Mouse (Mus musculus): ENCODE data around the gene Tor3a. TPM values are rescaled to one million over a fixed set of nuclear protein-coding genes. Genes with fewer than 3 reads are reported as not detected.

The Tor3a gene
- polyA plus RNA-seq, 1 experiment = 31.0 TPM

- Histone ChIP-seq H3K4me1 (ENCODE audit: control insufficient read depth, insufficient read depth, insufficient read length, low read length) (no peaks in the 10 kb centered on the region; the same call in 1 of the 2 replicates), H3K27ac (ENCODE audit: insufficient read depth, low read depth, low read length) (no peak overlapping the region), H3K27me3 (ENCODE audit: control insufficient read depth, insufficient read depth, low read length) (no peaks in the 10 kb centered on the region), H3K4me3 (ENCODE audit: low read depth, low read length) (no peak overlapping the region), H3K36me3 (ENCODE audit: control insufficient read depth, insufficient read depth, low read length) (no peaks in the 10 kb centered on the region)
- no peak for TF ChIP-seq POLR2A (IDR thresholded peaks at IDR 0.05; ENCODE audit: low read depth, low read length)
- no peak for TF ChIP-seq CTCF (IDR thresholded peaks at IDR 0.05; ENCODE audit: extremely low read depth, insufficient read length, insufficient replicate concordance, low read depth, low read length)
- 67% methylated on average over 2 of the region's 2 CpGs for WGBS
Observed at GRCm38 (mm10) chr1:156605940-156606339, 68.2 kb downstream of the Tor3a start.

GRCm38 (mm10) chr1:156605094-156605866, 68.9 kb downstream of the Tor3a start:
- TF ChIP-seq CTCF (IDR thresholded peaks at IDR 0.05; ENCODE audit: extremely low read depth, insufficient read length, insufficient replicate concordance, low read depth, low read length) (no peak), POLR2A (IDR thresholded peaks at IDR 0.05; ENCODE audit: low read depth, low read length) (no peak)

More at GRCm38 (mm10) chr1:156605094-156605866, 68.9 kb downstream of the Tor3a start:
- 80% methylated on average over 12 of the region's 12 CpGs for WGBS
- H3K27me3 ChIP-seq (ENCODE audit: control insufficient read depth, insufficient read depth, low read length) = no peaks in the 10 kb centered on the region
- H3K36me3 ChIP-seq (ENCODE audit: control insufficient read depth, insufficient read depth, low read length) = no peaks in the 10 kb centered on the region
- H3K27ac ChIP-seq (ENCODE audit: insufficient read depth, low read depth, low read length) = no peak overlapping the region
- no peak overlapping the region for H3K4me3 ChIP-seq (ENCODE audit: low read depth, low read length)
- H3K4me1 ChIP-seq (ENCODE audit: control insufficient read depth, insufficient read depth, insufficient read length, low read length) = no peaks in the 10 kb centered on the region; the same call in 1 of the 2 replicates

Other genes starting within 250 kb of the Tor3a start
- gene Soat1, start 200.0 kb downstream of the Tor3a start, polyA plus RNA-seq (2012; rRNA removed) = 4.2 and 6.1 TPM in 2 replicates
- gene Gm10031, start 150.3 kb downstream of the Tor3a start, polyA plus RNA-seq (2012; rRNA removed) = 10.3 and 27.8 TPM in 2 replicates
- 3.7 and 4.3 TPM in 2 replicates for gene Abl2, start 115.6 kb downstream of the Tor3a start, polyA plus RNA-seq (2012; rRNA removed)
- gene Fam20b, start 44.7 kb upstream of the Tor3a start, polyA plus RNA-seq (2012; rRNA removed) = 12.7 and 25.7 TPM in 2 replicates
- 1.0 and 3.0 TPM in 2 replicates for gene Angptl1, start 164.2 kb upstream of the Tor3a start, polyA plus RNA-seq (2012; rRNA removed)

Data from small intestine, adult 2 months (tissue).